Mouse (Mus musculus): Measurements from ENCODE around the gene Ap1b1. TPM values are rescaled to one million over a fixed set of nuclear protein-coding genes. Genes with fewer than 3 reads are reported as not detected.

The Ap1b1 gene
- polyA plus RNA-seq, 1 experiment from 2014 or later = 126 TPM

DNA sequence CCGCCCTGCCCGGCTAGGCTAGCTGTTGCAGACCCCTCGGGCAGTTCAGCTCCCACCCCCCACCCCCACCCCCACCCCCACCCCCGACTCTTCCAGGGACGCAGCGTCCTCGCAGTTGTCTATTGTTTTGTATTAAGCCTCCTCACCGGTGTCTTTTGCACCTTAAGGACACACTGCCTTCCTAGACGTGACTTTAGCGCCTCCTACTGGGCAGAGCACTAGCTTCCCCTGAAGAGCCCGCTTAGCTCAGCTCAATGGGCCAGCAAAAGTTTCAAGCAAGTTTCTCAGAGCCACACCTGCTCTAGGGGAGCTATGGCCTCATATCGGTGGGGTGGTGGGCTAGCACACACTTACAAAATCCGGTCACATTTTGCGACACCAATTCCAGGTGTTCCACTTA, 11.0 kb upstream of the Ap1b1 start:
- WGBS = 7% methylated on average over 14 of the region's 14 CpGs
- Histone ChIP-seq H3K4me2 (peak overlapping the region; percentile 46; the same call in 1 of the 2 replicates), H3K27ac (ENCODE audit: low read depth, low read length) (no peak overlapping the region), H3K27me3 (replicated peaks; ENCODE audit: control insufficient read depth, insufficient read depth, low read length) (no peaks in the 10 kb centered on the region), H3K9me3 (ENCODE audit: control insufficient read depth, low read length) (no peaks in the 10 kb centered on the region), H3K4me1 (replicated peaks; ENCODE audit: control insufficient read depth, insufficient read depth, low read length) (peaks cover 14% of the 10 kb centered on the region), H3K36me3 (ENCODE audit: control insufficient read depth, insufficient read depth, low read length) (no peaks in the 10 kb centered on the region), H3K9ac (ENCODE audit: low read depth, low read length) (no peak overlapping the region), H3K4me3 (ENCODE audit: low read depth, low read length) (no peak overlapping the region)
- peak; percentile 62; the same call in 1 of the 2 replicates for ATAC-seq (replicated peaks; ENCODE audit: low FRiP score)
- peak; percentile 61 for DNase-seq (ENCODE audit: low spot score)

DNA sequence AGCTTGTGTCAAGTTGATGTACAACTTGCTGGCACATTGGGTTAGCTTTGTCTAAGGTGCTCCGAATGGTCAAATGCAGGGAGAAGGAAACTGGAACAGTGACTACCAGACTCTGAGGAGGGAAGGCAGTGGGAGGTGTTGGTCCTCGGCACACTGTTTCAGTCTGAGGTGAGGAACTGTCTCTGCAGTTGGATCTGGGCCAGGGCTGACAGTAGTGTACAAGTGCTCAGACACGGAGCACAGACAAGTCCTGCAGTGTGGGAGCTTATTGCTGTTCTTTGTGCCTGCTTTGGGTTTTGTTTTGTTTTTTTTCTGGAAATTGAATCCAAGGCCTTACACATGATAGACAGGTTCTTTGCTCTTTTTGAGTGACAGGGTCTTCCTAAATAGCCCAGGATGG, 3.6 kb upstream of the Ap1b1 start:
- ATAC-seq (replicated peaks; ENCODE audit: low FRiP score) (no peak), DNase-seq (ENCODE audit: low spot score) (no peak)
- Histone ChIP-seq H3K4me2 (no peak overlapping the region), H3K27ac (ENCODE audit: low read depth, low read length) (no peak overlapping the region), H3K4me1 (replicated peaks; ENCODE audit: control insufficient read depth, insufficient read depth, low read length) (peaks cover 27% of the 10 kb centered on the region), H3K27me3 (replicated peaks; ENCODE audit: control insufficient read depth, insufficient read depth, low read length) (no peaks in the 10 kb centered on the region), H3K36me3 (ENCODE audit: control insufficient read depth, insufficient read depth, low read length) (no peaks in the 10 kb centered on the region), H3K9ac (ENCODE audit: low read depth, low read length) (no peak overlapping the region), H3K9me3 (ENCODE audit: control insufficient read depth, low read length) (no peaks in the 10 kb centered on the region), H3K4me3 (ENCODE audit: low read depth, low read length) (no peak overlapping the region)
- WGBS = 83% methylated on average over 3 of the region's 3 CpGs

GRCm38 (mm10) chr11:4983538-4983937, 3.1 kb upstream of the Ap1b1 start:
- Histone ChIP-seq H3K36me3 (ENCODE audit: control insufficient read depth, insufficient read depth, low read length) (no peaks in the 10 kb centered on the region), H3K27ac (ENCODE audit: low read depth, low read length) (no peak overlapping the region), H3K4me1 (replicated peaks; ENCODE audit: control insufficient read depth, insufficient read depth, low read length) (peaks cover 32% of the 10 kb centered on the region), H3K4me3 (ENCODE audit: low read depth, low read length) (no peak overlapping the region), H3K27me3 (replicated peaks; ENCODE audit: control insufficient read depth, insufficient read depth, low read length) (no peaks in the 10 kb centered on the region), H3K9ac (ENCODE audit: low read depth, low read length) (no peak overlapping the region), H3K9me3 (ENCODE audit: control insufficient read depth, low read length) (no peaks in the 10 kb centered on the region), H3K4me2 (no peak overlapping the region)
- ATAC-seq (replicated peaks; ENCODE audit: low FRiP score) (no peak), DNase-seq (ENCODE audit: low spot score) (no peak)
- WGBS = 46% methylated on average over 2 of the region's 2 CpGs

- H3K4me2 ChIP-seq = peak overlapping the region; percentile 19
- no peak overlapping the region for H3K27ac ChIP-seq (ENCODE audit: low read depth, low read length)
- DNase-seq (ENCODE audit: low spot score) (no peak), ATAC-seq (replicated peaks; ENCODE audit: low FRiP score) (no peak)
- under 1% methylated on average over 5 of the region's 5 CpGs for WGBS
- H3K9me3 ChIP-seq (ENCODE audit: control insufficient read depth, low read length) = no peaks in the 10 kb centered on the region
- H3K4me3 ChIP-seq (ENCODE audit: low read depth, low read length) = no peak overlapping the region
- no peaks in the 10 kb centered on the region for H3K36me3 ChIP-seq (ENCODE audit: control insufficient read depth, insufficient read depth, low read length)
- H3K9ac ChIP-seq (ENCODE audit: low read depth, low read length) = 0 out of 2 replicates have a peak overlapping the region, but pooled peaks have one; percentile 2
- H3K27me3 ChIP-seq (replicated peaks; ENCODE audit: control insufficient read depth, insufficient read depth, low read length) = no peaks in the 10 kb centered on the region
- H3K4me1 ChIP-seq (replicated peaks; ENCODE audit: control insufficient read depth, insufficient read depth, low read length) = peaks cover 39% of the 10 kb centered on the region
These were observed 2.4 kb upstream of the Ap1b1 start for GRCm38 (mm10) chr11:4984249-4984648.

DNA sequence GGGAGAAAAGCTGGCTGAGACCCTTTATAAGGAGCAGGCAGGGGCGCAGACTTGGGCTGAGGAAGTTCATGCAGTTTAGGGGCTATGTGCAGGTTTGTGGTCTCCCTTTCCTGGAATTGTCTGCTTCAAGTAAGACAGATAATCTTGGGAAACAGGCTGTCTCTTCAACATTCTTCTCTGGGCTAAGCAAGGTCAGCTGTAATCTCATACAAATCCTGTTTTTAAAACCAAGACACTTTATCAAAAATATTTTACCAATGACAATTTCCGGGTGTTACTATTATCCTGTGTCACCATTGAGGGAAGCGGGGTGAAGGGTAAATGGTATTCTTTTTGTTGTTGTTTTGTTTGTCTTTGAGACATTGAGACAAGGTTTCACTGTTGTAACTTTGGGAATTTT, 1.8 kb upstream of the Ap1b1 start:
- H3K4me1 ChIP-seq (replicated peaks; ENCODE audit: control insufficient read depth, insufficient read depth, low read length) = peaks cover 42% of the 10 kb centered on the region
- DNase-seq (ENCODE audit: low spot score) (no peak), ATAC-seq (replicated peaks; ENCODE audit: low FRiP score) (no peak)
- H3K9me3 ChIP-seq (ENCODE audit: control insufficient read depth, low read length) = no peaks in the 10 kb centered on the region
- H3K27ac ChIP-seq (ENCODE audit: low read depth, low read length) = no peak overlapping the region
- no peak overlapping the region for H3K4me3 ChIP-seq (ENCODE audit: low read depth, low read length)
- peak overlapping the region; percentile 19; the same call in 1 of the 2 replicates for H3K4me2 ChIP-seq
- H3K9ac ChIP-seq (ENCODE audit: low read depth, low read length) = no peak overlapping the region
- H3K36me3 ChIP-seq (ENCODE audit: control insufficient read depth, insufficient read depth, low read length) = no peaks in the 10 kb centered on the region; the same call in 1 of the 2 replicates
- 53% methylated on average over 3 of the region's 3 CpGs for whole genome bisulfite sequencing
- H3K27me3 ChIP-seq (replicated peaks; ENCODE audit: control insufficient read depth, insufficient read depth, low read length) = no peaks in the 10 kb centered on the region

DNA sequence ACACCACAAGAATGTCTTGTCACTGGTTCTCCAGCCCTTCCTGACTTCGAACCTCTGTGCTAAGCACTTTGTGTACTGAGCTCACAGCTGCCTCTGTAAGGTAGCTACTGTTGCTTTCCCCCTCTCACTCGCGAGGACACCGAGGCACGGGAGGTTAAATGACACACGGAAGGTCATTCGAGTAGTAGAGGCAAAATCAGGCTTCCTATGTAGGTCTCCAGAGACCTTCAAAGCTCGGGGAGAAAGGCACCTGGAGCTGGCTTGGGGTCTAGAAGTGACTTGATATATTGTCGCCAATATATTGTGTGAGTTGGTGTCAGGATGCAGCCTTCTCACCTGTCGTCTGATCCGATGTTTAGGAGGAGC, 846 bp downstream of the Ap1b1 start:
- no peaks in the 10 kb centered on the region for H3K9me3 ChIP-seq (ENCODE audit: control insufficient read depth, low read length)
- peak overlapping the region; percentile 81 for H3K27ac ChIP-seq (ENCODE audit: low read depth, low read length)
- ATAC-seq (replicated peaks; ENCODE audit: low FRiP score) = no peak
- WGBS = 48% methylated on average over 11 of the region's 11 CpGs
- peak overlapping the region; percentile 95 for H3K4me2 ChIP-seq
- H3K27me3 ChIP-seq (replicated peaks; ENCODE audit: control insufficient read depth, insufficient read depth, low read length) = no peaks in the 10 kb centered on the region
- peaks cover 55% of the 10 kb centered on the region for H3K4me1 ChIP-seq (replicated peaks; ENCODE audit: control insufficient read depth, insufficient read depth, low read length)
- H3K9ac ChIP-seq (ENCODE audit: low read depth, low read length) = peak overlapping the region; percentile 83
- DNase-seq (ENCODE audit: low spot score) = no peak
- H3K36me3 ChIP-seq (ENCODE audit: control insufficient read depth, insufficient read depth, low read length) = peaks cover 2% of the 10 kb centered on the region; the same call in 1 of the 2 replicates
- H3K4me3 ChIP-seq (ENCODE audit: low read depth, low read length) = peak overlapping the region; percentile 90

DNA sequence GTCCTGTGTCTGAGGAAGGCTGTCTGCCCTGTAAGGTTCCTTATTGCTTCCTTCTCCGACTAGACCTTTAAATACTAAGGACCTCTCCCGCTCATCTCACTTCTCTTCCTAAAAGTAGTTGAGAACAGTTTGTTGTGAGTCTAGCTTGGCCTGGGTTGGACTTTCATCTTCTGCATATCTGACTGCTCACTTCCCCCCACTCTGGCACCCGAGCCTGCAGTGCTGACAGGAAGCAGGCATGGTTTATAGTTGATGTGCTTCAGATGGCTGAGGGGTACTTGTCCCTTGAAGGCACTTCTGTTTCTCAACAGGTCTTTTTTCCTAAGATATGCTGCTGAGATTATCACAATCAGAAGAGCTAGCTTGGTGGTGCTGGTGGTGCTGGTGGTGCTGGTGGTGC, 2.6 kb downstream of the Ap1b1 start:
- H3K27me3 ChIP-seq (replicated peaks; ENCODE audit: control insufficient read depth, insufficient read depth, low read length) = no peaks in the 10 kb centered on the region
- peak overlapping the region; percentile 28 for H3K9ac ChIP-seq (ENCODE audit: low read depth, low read length)
- no peaks in the 10 kb centered on the region for H3K9me3 ChIP-seq (ENCODE audit: control insufficient read depth, low read length)
- no peak for DNase-seq (ENCODE audit: low spot score)
- no peak for ATAC-seq (replicated peaks; ENCODE audit: low FRiP score)
- WGBS = 51% methylated on average over 3 of the region's 3 CpGs
- peaks cover 4% of the 10 kb centered on the region; the same call in 1 of the 2 replicates for H3K36me3 ChIP-seq (ENCODE audit: control insufficient read depth, insufficient read depth, low read length)
- H3K4me1 ChIP-seq (replicated peaks; ENCODE audit: control insufficient read depth, insufficient read depth, low read length) = peaks cover 50% of the 10 kb centered on the region
- peak overlapping the region; percentile 95 for H3K4me2 ChIP-seq
- peak overlapping the region; percentile 8; the same call in 1 of the 2 replicates for H3K27ac ChIP-seq (ENCODE audit: low read depth, low read length)
- H3K4me3 ChIP-seq (ENCODE audit: low read depth, low read length) = no peak overlapping the region

GRCm38 (mm10) chr11:4992471-4992870, 5.8 kb downstream of the Ap1b1 start:
- Histone ChIP-seq H3K4me3 (ENCODE audit: low read depth, low read length) (no peak overlapping the region), H3K9ac (ENCODE audit: low read depth, low read length) (no peak overlapping the region), H3K36me3 (ENCODE audit: control insufficient read depth, insufficient read depth, low read length) (peaks cover 8% of the 10 kb centered on the region; the same call in 1 of the 2 replicates), H3K27me3 (replicated peaks; ENCODE audit: control insufficient read depth, insufficient read depth, low read length) (no peaks in the 10 kb centered on the region), H3K9me3 (ENCODE audit: control insufficient read depth, low read length) (no peaks in the 10 kb centered on the region), H3K4me1 (replicated peaks; ENCODE audit: control insufficient read depth, insufficient read depth, low read length) (peaks cover 33% of the 10 kb centered on the region), H3K4me2 (no peak overlapping the region), H3K27ac (ENCODE audit: low read depth, low read length) (no peak overlapping the region)
- WGBS = 86% methylated on average over 2 of the region's 2 CpGs
- ATAC-seq (replicated peaks; ENCODE audit: low FRiP score) (no peak), DNase-seq (ENCODE audit: low spot score) (no peak)

DNA sequence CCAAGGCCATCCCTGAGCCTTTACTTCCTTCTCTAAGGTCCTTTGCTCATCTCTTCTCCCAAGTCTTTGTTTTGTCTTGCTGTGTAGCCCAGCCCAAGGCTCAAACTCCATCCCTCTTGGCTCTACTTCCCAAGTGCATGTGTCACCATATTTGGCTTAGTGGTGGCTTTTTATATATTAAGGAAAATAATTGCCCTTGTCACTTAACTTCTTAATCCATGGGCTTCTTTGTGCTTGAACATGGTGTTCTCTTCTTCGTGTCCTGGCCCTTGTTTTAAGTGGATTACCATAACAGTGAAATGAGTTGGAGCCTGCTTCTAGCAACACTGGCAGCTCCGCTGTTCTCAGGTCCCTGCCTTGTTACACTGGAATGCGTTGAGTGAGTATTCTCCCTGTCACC, 9.1 kb downstream of the Ap1b1 start:
- H3K4me3 ChIP-seq (ENCODE audit: low read depth, low read length) = no peak overlapping the region
- H3K27me3 ChIP-seq (replicated peaks; ENCODE audit: control insufficient read depth, insufficient read depth, low read length) = no peaks in the 10 kb centered on the region
- ATAC-seq (replicated peaks; ENCODE audit: low FRiP score) (no peak), DNase-seq (ENCODE audit: low spot score) (no peak)
- H3K9me3 ChIP-seq (ENCODE audit: control insufficient read depth, low read length) = no peaks in the 10 kb centered on the region
- peaks cover 9% of the 10 kb centered on the region for H3K4me1 ChIP-seq (replicated peaks; ENCODE audit: control insufficient read depth, insufficient read depth, low read length)
- H3K27ac ChIP-seq (ENCODE audit: low read depth, low read length) = no peak overlapping the region
- 85% methylated on average over 3 of the region's 3 CpGs for WGBS
- no peak overlapping the region for H3K9ac ChIP-seq (ENCODE audit: low read depth, low read length)
- H3K4me2 ChIP-seq = no peak overlapping the region
- H3K36me3 ChIP-seq (ENCODE audit: control insufficient read depth, insufficient read depth, low read length) = peaks cover 9% of the 10 kb centered on the region
